Mouse (Mus musculus): ENCODE results near the gene Gprc5b. TPM values are rescaled to one million over a fixed set of nuclear protein-coding genes. Genes with fewer than 3 reads are reported as not detected.

The Gprc5b gene
- polyA plus RNA-seq, 1 experiment from 2014 or later = 0.66 TPM

- Histone ChIP-seq H3K27me3 (replicated peaks; ENCODE audit: control insufficient read depth, insufficient read depth, low read length) (0 out of 2 replicates have a peak, but pooled peaks cover 10% of the 10 kb centered on the region), H3K4me1 (replicated peaks; ENCODE audit: control insufficient read depth, insufficient read depth, low read length) (no peaks in the 10 kb centered on the region), H3K4me3 (ENCODE audit: low read depth, low read length) (no peak overlapping the region), H3K9ac (ENCODE audit: low read depth, low read length) (no peak overlapping the region), H3K9me3 (ENCODE audit: control insufficient read depth) (no peaks in the 10 kb centered on the region), H3K36me3 (ENCODE audit: control insufficient read depth, insufficient read depth) (no peaks in the 10 kb centered on the region), H3K27ac (ENCODE audit: low read depth, low read length) (no peak overlapping the region), H3K4me2 (replicated peaks; ENCODE audit: low read depth) (no peak overlapping the region)
- 49% methylated on average over 6 of the region's 6 CpGs for WGBS
- no peak for TF ChIP-seq CTCF (IDR thresholded peaks at IDR 0.05; ENCODE audit: low read depth)
- ATAC-seq = no peak
Observed at GRCm38 (mm10) chr7:118992080-118992560, 2.9 kb downstream of the Gprc5b start.

- no peak overlapping the region for H3K9ac ChIP-seq (ENCODE audit: low read depth, low read length)
- H3K9me3 ChIP-seq (ENCODE audit: control insufficient read depth) = no peaks in the 10 kb centered on the region
- H3K36me3 ChIP-seq (ENCODE audit: control insufficient read depth, insufficient read depth) = no peaks in the 10 kb centered on the region
- H3K27ac ChIP-seq (ENCODE audit: low read depth, low read length) = no peak overlapping the region
- H3K27me3 ChIP-seq (replicated peaks; ENCODE audit: control insufficient read depth, insufficient read depth, low read length) = 0 out of 2 replicates have a peak, but pooled peaks cover 10% of the 10 kb centered on the region
- WGBS = 50% methylated on average over 4 of the region's 4 CpGs
- H3K4me2 ChIP-seq (replicated peaks; ENCODE audit: low read depth) = no peak overlapping the region
- no peak for TF ChIP-seq CTCF (IDR thresholded peaks at IDR 0.05; ENCODE audit: low read depth)
- H3K4me3 ChIP-seq (ENCODE audit: low read depth, low read length) = no peak overlapping the region
- no peaks in the 10 kb centered on the region for H3K4me1 ChIP-seq (replicated peaks; ENCODE audit: control insufficient read depth, insufficient read depth, low read length)
- no peak for ATAC-seq
Observed at GRCm38 (mm10) chr7:118991341-118991884, 3.6 kb downstream of the Gprc5b start.

- 0 out of 2 replicates have a peak, but pooled peaks cover 6% of the 10 kb centered on the region for H3K27me3 ChIP-seq (replicated peaks; ENCODE audit: control insufficient read depth, insufficient read depth, low read length)
- no peak overlapping the region for H3K27ac ChIP-seq (ENCODE audit: low read depth, low read length)
- WGBS = 77% methylated on average over 6 of the region's 6 CpGs
- TF ChIP-seq CTCF (IDR thresholded peaks at IDR 0.05; ENCODE audit: low read depth) = no peak
- H3K36me3 ChIP-seq (ENCODE audit: control insufficient read depth, insufficient read depth) = no peaks in the 10 kb centered on the region
- ATAC-seq = no peak
- no peak overlapping the region for H3K4me3 ChIP-seq (ENCODE audit: low read depth, low read length)
- H3K9ac ChIP-seq (ENCODE audit: low read depth, low read length) = no peak overlapping the region
- no peak overlapping the region for H3K4me2 ChIP-seq (replicated peaks; ENCODE audit: low read depth)
- no peaks in the 10 kb centered on the region for H3K4me1 ChIP-seq (replicated peaks; ENCODE audit: control insufficient read depth, insufficient read depth, low read length)
- H3K9me3 ChIP-seq (ENCODE audit: control insufficient read depth) = no peaks in the 10 kb centered on the region
Observed at GRCm38 (mm10) chr7:118990282-118990681, 4.7 kb downstream of the Gprc5b start.

GRCm38 (mm10) chr7:118989275-118989856, 5.6 kb downstream of the Gprc5b start:
- no peak for TF ChIP-seq CTCF (IDR thresholded peaks at IDR 0.05; ENCODE audit: low read depth)
- Histone ChIP-seq H3K27ac (ENCODE audit: low read depth, low read length) (no peak overlapping the region), H3K36me3 (ENCODE audit: control insufficient read depth, insufficient read depth) (peaks cover 4% of the 10 kb centered on the region; the same call in 1 of the 2 replicates), H3K9me3 (ENCODE audit: control insufficient read depth) (no peaks in the 10 kb centered on the region), H3K4me1 (replicated peaks; ENCODE audit: control insufficient read depth, insufficient read depth, low read length) (no peaks in the 10 kb centered on the region), H3K9ac (ENCODE audit: low read depth, low read length) (no peak overlapping the region), H3K27me3 (replicated peaks; ENCODE audit: control insufficient read depth, insufficient read depth, low read length) (no peaks in the 10 kb centered on the region), H3K4me3 (ENCODE audit: low read depth, low read length) (no peak overlapping the region), H3K4me2 (replicated peaks; ENCODE audit: low read depth) (no peak overlapping the region)
- 34% methylated on average over 5 of the region's 5 CpGs for WGBS
- peak; percentile 69 for ATAC-seq

- H3K9ac ChIP-seq (ENCODE audit: low read depth, low read length) = no peak overlapping the region
- WGBS = 77% methylated on average over 4 of the region's 4 CpGs
- H3K4me1 ChIP-seq (replicated peaks; ENCODE audit: control insufficient read depth, insufficient read depth, low read length) = no peaks in the 10 kb centered on the region
- no peak overlapping the region for H3K4me2 ChIP-seq (replicated peaks; ENCODE audit: low read depth)
- H3K4me3 ChIP-seq (ENCODE audit: low read depth, low read length) = no peak overlapping the region
- H3K27me3 ChIP-seq (replicated peaks; ENCODE audit: control insufficient read depth, insufficient read depth, low read length) = no peaks in the 10 kb centered on the region
- no peak overlapping the region for H3K27ac ChIP-seq (ENCODE audit: low read depth, low read length)
- no peaks in the 10 kb centered on the region for H3K9me3 ChIP-seq (ENCODE audit: control insufficient read depth)
- H3K36me3 ChIP-seq (ENCODE audit: control insufficient read depth, insufficient read depth) = peaks cover 6% of the 10 kb centered on the region; the same call in 1 of the 2 replicates
- TF ChIP-seq CTCF (IDR thresholded peaks at IDR 0.05; ENCODE audit: low read depth) = no peak
- ATAC-seq = no peak
Observed at GRCm38 (mm10) chr7:118986369-118986768, 8.6 kb downstream of the Gprc5b start.

GRCm38 (mm10) chr7:118985786-118986185, 9.2 kb downstream of the Gprc5b start:
- WGBS = 71% methylated on average over 4 of the region's 4 CpGs
- Histone ChIP-seq H3K9ac (ENCODE audit: low read depth, low read length) (no peak overlapping the region), H3K4me3 (ENCODE audit: low read depth, low read length) (no peak overlapping the region), H3K27ac (ENCODE audit: low read depth, low read length) (no peak overlapping the region), H3K9me3 (ENCODE audit: control insufficient read depth) (no peaks in the 10 kb centered on the region), H3K36me3 (ENCODE audit: control insufficient read depth, insufficient read depth) (peaks cover 6% of the 10 kb centered on the region; the same call in 1 of the 2 replicates), H3K27me3 (replicated peaks; ENCODE audit: control insufficient read depth, insufficient read depth, low read length) (no peaks in the 10 kb centered on the region), H3K4me1 (replicated peaks; ENCODE audit: control insufficient read depth, insufficient read depth, low read length) (no peaks in the 10 kb centered on the region), H3K4me2 (replicated peaks; ENCODE audit: low read depth) (no peak overlapping the region)
- no peak for ATAC-seq
- TF ChIP-seq CTCF (IDR thresholded peaks at IDR 0.05; ENCODE audit: low read depth) = no peak
